Mouse (Mus musculus) neural tube, embryonic 10.5 days (tissue): ENCODE results near the gene Ptbp3.
"Not testable (repeated sequence)": the region's sequence is repeated elsewhere in the genome, so short reads cannot be mapped to it uniquely, and the experiment has no call there.

Experiments used
- DNase-seq: peaks from one replicate; pipeline ENCODE4 v3.0.0-alpha.2; 2017; ENCODE audit warnings: low spot score; ENCODE audit errors: extremely low spot score

Ptbp3 gene

DNA sequence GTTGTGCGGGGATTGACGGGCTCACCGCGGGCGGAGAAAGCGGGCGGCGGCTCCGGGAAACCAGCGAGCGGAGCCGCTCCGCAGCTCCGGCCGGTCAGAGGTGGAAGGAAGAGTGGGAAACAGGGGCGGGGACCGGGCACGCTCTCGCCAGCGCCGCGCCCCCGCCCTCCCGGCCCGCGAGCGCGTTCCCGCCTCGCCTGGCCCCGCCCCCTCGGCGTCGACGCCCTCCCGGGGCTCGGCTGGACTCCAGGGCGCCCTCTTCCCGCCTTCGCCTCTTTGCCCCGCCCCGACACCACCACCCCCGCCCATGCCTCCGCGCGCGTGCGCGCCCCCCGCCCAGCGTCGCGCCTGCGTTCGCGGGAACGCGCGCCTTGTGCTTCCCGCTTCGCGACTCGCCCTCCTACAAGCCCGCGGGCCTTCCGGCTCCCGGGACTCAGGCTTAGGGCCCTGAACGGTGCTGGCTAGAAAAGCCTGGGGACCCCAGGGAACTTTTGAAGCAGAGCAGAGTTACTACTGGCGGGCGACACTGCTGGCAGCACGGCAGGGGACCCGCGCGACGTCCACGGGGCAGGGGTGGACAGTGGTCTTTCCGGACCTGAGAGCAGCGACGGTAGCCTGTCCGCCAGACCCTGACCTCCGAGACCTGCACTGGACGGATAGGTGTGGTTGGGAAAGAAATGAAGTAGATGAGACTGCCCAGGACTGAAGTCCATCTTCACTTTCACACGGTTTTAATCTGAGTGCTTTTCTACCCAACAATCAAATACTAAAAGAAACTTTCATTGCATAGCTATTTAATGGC is at the start of gene Ptbp3:
Gene Ptbp3 (minus strand): TSS at position 190 of the 802 bp plus-strand sequence.
- peak; percentile 94 for DNase-seq

DNA sequence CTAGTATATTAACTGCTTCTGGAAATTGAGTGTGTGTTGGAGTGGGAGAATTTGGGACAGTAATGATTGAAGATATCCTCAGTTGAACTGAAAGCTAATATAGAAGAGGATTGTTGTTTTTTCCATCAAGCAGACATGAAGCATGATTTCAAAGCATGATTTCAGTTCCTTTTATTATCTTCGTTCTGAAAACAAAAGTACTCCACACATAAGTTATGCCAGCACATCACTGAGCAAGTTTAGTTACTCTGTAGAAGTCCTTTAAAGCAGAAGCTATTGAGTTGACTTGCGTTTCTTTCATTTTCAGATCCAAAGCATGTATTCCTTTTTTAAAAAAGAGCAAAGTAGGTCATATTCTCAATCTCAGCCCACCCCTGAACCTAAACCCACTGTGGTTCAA is 47.4 kb upstream of the Ptbp3 start:
- DNase-seq = no peak

DNA sequence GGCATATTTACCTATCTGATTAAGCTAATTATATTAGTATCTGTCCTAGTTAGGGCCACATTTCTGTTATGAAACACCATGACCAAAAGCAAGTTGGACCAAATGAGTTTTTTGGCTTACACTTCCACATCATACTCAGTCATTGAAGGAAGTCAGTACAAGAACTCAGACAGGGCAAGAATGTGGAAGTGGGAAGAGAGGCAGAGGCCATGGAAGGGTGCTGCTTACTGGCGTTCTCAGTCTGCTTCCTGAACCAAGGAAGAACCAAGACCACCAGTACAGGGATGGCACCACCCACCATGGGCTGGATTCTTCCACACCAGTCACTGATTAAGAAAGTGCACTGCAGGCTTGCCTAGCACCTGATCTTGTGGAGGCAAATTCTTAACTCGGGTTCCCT is 45.5 kb upstream of the Ptbp3 start:
- no peak for DNase-seq

DNA sequence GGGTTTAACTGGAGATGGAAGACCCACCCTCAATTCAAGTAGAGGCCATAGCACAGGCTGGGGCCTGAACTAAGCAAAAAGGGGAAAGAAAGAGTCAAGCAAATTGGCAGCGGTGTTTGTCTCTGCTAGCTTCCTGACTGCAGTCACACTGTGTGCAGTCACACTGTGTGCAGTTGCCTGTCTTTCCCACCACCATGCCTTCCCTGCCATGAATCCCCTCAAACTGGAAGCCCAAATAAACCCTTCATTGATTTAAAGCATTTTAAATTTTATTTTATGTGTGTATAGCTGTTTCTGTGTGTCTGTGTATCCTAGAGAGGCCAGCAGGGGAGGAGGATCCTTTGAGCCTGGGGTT is 38.7 kb upstream of the Ptbp3 start:
- DNase-seq = no peak

DNA sequence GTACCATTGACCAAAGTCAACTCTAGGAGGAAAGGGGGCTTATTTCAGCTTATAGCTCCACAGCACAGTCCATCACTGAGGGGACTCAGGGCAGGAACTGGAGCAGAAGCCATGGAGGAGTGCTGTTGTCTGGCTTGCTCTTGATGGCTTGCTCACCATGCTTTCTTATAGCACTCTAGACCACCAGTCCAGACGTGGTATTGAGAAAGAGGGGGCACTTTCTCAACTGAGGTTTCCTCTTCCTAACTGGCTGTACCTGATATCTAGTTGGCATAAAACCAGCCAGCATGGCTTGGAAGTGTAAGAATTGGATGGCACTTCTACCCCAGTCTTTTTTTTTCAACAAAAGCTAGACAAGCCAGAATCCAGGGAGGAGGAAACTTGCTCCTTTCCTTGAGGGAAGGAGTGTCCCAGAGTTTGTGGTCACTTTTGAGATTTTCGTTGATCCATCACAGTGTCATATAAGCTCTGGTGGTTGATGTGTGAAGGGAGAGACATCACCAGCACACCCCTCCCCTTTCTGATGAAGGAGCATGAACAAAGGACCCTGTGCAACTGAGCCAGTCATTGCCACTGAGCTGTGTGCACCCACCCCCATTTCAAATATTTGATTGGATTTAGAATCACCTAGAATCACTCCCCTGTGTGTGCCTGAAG is 38.2 kb upstream of the Ptbp3 start:
- DNase-seq = no peak

DNA sequence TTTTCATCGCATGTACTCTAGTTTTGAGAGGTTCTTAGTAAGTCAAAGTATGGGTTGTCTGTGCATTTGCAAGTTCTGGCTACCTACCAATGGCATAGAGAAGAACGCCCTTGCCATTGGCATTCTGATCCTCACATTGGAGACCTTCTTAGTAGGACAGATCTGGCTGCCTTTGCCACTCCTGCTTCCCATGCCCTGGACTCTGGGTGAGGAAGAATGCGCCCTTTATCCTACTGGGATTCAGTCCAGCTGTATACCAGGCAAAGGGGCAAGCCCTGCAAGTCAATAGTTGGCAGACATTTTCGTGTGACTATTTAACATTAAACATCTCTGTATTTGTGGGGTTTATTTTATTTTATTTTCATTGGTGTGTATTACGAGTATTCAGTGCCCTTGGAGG is 35.9 kb upstream of the Ptbp3 start:
- no peak for DNase-seq

DNA sequence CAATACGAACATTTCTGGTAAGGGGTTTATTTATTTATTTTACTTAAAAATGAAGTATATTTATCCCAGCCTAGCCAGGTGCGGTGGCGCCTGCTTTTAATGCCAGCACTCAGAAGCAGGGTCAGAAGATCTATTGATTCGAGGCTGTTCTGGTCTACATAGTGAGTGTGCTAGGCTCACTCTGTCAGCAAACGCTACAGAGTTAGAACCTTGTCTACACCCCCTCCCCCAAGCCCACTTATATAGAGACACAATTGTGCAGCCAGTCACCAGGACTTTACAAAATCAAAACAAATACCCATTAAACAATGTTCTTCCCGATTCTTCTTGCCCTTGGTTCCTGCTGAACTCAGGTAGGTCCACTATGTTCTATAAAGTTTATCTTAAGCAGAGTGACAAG is 33.0 kb upstream of the Ptbp3 start:
- no peak for DNase-seq

DNA sequence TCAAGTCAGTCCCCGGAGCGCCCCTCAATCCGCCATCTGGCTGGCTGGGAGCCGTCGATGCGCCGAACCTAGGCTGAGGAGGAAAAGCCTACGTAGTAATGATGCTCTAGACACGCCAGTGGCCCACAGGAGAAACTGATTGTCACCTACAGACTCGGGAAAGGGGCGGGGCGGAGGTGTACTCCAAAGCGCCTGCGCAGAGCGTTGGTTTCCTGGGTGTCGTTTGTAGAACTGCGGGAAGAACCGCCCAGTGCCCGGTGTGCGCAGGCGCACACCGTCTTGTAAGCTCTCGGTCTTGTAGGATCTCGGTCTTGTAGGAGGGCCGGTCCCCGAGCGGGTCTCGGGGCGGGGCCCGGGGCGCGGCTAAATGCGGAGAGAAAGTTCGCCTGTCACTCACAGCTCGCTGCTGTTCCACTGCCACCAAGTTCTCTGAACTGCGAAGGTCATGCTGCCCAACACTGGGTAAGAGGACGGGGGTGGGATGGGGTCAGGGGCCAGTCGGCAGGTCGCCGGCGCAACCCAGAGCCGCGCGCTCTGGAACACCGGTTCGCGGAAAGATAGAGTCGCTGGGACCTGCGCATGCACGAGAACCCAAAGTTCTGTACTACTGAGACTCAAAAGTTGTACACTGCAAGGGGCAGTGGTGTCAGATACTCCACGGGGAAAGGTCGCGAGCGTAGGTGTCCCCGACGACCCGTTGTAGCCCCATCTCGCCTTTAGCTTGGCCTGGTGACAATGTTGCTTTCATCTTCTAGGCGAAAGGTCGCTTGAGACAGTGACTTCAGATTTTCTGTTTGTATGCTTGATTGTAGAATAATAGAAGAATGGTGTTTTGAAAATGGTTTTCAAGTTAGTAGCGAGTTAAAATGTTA is 32.4 kb upstream of the Ptbp3 start, which contains the start of gene Hsdl2:
Gene Hsdl2 (plus strand): TSS at position 250 of the 872 bp plus-strand sequence.
- DNase-seq = peak; percentile 95

DNA sequence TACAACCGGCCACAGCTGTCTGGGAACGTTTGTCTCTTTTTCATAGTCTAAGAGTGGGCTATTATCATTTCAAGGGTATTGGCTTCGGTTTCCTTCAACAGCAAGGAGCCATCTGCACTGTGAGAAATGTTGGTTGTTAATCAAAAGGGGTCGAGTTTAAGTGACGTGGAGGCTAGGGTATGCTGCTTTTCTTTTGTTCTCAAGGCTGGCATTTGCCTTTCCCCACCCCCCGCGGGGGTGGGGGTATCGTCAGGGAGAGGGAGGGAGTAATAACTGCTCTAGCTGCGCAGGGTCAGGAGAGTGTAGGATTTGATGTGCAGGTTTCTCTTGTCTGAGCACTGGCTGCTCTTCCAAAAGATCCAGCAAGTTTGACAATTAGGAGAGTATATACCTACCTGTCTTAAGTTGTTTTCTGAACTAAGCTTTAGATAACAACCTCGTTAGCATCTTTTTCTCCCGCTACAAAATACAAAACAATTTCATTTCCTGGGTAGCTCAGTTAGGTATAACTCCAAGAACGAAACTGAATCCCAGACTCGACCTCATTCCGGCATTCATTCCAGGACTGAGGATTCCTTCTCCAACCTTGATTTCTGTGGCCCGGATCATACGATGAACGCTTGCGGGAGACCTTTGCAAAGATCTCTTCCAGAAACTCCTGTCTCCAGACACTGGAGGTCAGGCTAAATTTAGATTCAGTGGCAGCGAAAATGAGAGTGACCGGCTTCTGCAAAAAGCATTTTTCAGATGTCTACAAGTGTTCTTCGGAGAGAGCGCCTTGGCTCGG is 31.5 kb upstream of the Ptbp3 start:
- DNase-seq = peak; percentile 56

DNA sequence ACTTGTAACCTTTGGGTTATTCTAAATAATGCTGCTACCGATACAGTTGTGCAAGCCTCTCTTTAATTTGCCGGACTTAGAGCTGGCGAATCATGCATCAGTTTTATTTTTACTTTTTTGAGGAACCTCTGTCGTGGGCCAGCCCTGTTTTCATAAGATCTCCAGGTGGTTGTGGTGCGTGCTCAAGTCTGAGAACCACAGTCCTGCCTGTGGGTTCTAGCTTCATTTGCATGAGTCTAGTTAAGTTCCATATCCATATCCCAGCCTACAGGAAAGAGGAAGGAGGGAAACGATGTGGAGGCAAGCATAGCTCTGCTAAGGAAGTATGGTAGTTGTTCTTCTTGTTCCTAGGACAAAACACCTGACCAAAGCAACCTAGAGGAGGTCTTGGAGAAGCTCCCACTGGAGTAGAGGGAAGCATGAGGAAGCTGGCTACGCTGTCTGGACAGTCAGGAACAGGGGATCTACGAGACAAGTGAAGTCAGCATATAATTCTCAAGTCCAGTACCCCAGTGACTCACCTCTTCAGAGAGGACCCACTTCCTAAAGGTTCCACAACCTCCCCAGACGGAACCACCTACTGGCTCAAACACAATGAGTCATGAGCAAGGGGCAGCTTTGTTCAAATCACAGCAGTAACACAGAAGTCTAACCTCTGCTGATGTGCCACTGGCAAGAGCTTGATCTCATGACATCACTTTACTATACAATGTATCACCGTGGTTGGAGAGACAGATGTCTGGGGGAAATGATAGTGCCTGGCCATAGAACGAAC is 26.2 kb upstream of the Ptbp3 start:
- no peak for DNase-seq

DNA sequence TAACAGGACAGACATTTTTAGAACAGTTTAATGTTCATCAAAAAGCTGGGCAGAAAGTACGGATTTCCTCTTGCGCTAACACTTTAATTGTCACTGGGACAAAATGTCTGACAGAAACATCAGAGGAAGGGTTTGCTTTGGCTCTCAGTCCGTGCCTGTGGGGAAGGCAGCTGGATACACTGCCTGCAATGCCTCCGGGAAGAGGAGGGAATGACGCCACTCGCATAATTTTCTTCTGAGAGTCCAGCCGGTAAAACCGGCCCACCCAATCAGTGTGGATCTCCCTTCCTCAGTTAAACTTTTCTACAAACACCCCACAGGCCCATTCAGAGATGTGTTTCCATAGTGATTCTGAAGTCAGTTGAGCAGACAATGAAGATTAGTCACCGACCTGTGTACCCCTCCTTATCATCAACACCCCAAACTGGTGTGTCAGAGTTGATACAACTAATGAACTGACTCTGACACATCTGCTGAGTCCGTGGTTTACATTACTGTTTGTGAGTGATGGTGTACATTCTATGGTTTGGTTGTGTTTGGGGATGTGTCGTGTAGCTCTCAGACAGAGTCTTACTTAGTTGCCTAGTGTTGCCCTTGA is 23.5 kb upstream of the Ptbp3 start:
- DNase-seq = no peak

DNA sequence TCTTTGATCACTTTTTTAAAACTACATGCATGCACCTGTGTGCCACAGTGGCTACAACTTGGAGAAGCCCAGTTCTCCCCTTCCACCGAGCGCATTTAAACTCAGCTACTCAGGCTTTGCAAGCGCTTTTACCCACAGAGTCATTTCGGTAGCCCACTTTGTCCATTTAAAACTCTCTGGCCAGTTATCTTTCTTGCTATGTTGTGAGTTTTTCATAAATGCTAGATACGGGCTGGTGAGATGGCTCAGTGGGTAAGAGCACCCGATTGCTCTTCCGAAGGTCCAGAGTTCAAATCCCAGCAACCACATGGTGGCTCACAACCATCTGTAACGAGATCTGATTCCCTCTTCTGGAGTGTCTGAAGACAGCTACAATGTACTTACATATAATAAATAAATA is 21.4 kb upstream of the Ptbp3 start:
- DNase-seq = not testable (repeated sequence)

DNA sequence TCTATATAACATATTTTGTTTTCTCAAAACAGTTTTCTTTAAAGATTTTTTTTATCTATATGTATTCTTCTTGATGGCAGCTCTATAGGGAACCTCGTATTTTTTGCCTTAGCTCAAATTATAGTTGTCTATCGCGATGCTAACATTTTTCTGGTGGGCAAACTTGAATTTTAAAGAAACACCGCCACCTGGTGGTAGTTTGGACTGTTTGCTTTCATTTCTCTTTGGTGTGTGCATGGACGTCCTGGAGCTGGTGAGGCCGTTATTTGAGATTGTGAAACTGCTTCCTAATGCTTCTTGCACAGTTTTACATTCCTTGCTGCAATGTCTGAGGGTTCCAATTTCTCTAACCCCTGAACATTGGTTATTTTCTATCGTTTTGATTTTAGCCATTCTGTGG is 20.4 kb upstream of the Ptbp3 start:
- DNase-seq = peak; percentile 74

DNA sequence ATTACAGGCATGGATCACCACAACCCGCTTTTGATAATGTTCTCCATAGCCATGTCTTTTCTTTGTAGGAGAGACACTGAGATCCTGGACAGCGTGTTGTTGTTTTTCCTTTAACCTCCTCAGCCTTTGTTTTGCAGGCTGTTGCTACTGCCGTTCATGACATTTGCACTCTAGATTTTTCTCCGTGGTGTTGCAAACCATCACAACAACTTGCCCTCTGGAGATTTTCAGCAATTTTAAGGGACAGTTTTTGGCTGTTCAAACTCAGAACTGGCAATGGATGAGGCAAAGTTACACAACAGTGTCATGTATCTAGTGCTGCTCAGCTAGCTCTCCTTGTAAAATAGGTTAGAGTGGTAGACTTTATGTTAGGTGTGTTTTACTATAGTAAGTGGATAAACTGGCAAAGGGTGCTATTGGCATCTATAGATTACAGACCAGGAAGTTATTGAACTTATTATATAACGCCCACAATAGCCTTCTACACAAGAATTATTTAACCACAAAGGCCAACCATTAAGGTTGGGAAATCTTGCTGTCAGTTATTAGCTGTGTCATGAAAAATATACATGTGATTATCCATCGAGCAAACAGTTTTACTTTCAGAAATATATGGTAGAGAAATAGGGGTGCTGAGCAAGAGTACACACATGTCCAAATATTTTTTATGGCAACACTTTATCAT is 18.6 kb upstream of the Ptbp3 start:
- DNase-seq = no peak

DNA sequence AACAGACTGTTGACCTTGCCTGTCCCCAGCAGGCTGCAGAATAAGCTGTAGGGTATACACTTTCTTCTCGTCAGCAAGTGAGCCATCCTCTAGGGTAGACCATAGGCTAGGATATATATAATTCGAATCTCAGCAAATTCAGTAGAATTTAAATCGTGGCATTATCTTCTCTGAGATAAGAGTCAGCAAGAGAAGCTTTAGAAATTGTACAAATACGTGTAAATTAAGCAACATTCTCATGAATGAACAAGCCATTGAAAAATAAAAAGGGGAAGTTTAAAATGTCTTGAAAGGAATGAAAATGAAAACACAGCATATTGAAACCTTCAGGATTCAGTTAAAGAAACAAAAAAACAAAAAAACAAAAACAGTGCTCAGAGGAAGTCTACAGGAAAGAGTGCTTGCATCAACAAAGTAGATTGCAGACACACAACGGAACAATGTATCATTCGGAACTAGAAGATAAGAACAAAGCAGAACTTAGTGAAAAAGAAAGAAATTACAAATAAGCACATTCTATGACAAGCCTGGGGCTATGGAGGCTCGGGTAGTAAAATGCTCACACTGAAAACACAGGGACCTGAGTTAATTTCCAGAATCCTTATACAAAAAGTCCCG is 16.5 kb upstream of the Ptbp3 start:
- no peak for DNase-seq

DNA sequence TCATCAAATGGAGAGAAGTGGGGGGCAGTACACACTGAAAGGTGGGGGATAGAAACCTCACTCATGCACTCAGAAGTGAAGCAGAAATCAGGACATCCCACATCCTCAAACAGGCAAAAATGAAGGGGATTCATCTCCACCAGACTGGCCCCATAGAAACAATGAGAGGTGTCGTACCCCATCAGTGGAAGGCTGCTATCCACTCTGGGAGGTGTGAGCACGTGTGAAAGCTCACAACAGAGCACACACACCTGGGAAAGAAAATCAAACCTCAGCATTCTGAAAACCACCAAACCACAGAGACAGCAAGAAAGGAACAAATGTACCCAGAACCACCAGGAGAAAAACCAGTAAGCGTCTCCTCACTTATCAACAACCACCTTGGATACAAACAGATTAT is 15.0 kb upstream of the Ptbp3 start:
- DNase-seq = no peak

DNA sequence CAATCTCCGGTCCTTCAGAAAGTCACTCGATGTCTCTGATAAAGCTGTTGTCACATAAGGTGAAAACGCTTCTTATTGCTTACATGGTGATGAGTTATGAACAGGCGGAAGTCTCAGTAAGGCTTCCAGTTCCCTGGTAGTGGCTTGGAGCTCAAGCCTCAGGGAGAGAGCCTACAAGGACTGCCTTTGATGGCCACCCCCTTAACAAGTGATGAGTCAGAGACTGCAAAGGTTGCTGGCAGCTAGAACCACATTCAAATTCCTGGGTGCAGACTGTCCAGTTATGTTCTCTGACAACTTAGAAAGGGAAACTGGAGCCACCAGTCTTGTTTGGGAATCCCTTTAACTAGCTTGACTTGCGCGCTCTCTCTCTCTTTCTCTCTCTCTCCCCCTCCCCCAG is 11.0 kb upstream of the Ptbp3 start:
- DNase-seq = no peak

DNA sequence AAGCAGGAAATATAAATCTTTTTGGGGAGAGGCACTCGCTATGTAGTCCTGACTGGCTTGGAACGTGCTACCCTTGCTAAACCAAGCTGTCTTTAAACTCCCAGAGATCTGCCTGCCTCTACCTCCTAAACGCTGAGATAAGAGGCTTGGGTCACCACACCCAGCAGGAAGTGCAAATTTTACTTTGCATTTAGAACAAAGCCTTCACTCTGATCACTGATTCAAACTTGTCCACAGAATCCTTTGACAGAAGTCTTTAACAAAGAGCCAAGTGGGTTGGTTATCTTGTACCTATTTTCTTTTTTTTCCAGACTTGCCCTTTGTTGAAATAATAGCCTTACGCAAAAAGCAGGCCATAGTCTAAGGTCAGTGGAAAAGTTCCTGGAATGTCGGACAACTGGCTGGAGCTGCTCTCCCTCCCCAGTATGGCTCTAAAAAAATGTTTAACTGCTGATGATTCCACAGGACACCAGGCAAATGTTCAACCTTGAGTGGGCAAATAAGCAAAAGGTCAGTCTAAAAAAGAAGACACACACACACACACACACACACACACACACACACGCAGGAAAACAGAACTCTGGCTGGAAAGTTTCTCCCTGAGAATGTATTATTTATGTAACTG is 9.0 kb upstream of the Ptbp3 start:
- no peak for DNase-seq

DNA sequence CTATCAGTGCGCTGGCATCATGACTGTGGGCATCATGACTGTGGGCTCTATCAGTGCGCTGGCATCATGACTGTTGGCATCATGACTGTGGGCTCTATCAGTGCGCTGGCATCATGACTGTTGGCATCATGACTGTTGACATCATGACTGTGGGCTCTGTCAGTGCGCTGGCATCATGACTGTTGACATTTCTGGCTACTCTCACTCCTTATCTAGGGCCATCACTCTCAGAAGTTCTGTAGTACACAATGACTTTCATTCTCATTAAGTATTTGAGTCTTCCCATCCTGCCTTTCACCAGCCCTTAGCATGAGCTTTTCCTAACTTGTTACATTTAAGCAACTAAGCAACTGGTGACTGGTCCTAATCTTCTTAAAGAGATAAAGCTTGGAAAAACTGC is 8.2 kb upstream of the Ptbp3 start:
- not testable (repeated sequence) for DNase-seq
